Mouse (Mus musculus) brain, embryonic 18.5 days (tissue): ENCODE results near the gene Tnk2.
A peak's percentile ranks its signal among the peaks of the same experiment; 100 is the strongest.
"Not testable (repeated sequence)": the region's sequence is repeated elsewhere in the genome, so short reads cannot be mapped to it uniquely, and the experiment has no call there.

ENCODE experiments used
- DNase-seq: peaks from one replicate; pipeline ENCODE4 v3.0.0-alpha.2; 2012; ENCODE audit warnings: low read depth, low spot score

Gene Tnk2

DNA sequence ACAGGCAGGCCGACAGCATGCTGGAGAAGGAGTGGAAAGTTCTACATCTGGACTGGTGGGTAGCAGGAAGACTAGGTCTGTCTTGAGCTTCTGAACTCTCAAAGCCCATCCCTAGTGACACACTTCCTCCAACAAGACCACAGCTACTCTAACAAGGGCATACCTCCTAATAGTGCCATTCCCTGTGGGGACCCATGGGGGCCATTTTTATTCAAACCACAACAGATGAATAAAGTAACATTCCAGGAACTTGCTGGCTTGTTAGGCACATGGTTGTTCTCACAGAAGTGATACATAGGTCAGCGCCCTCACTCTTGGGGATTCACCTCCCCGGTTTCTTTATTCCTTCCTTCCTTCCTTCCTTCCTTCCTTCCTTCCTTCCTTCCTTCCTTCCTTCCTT, 7.3 kb upstream of the Tnk2 start:
- no peak for DNase-seq

DNA sequence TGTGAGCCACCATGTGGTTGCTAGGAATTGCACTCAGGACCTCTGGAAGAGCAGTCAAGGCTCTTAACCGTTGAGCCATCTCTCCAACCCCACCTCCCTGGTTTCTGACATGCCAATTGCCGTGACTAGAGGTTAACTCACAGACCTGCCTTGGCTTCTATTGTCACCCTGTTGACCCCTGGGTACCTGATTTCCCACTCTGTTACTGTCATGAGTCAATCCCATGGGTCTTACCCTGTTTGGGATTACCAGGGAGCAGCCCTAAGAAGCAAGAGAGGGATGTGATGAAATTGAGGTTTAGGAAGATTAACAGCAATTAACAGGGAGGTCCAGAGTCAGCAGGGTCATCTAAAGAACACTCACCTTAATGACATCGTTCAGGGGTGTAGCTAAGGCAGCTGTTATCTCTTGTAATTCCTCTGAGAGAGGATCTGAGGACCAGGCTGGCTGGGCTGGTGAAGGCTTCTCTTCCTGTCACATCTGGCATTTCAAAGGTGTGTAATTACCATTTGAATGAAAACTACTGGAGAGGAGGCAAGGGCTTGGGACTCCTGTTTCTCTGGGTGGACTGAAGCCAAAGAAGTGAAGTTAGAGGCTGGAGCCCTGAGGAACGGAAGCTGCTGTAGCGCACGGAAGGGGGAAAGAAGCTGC, 6.7 kb upstream of the Tnk2 start:
- no peak for DNase-seq

DNA sequence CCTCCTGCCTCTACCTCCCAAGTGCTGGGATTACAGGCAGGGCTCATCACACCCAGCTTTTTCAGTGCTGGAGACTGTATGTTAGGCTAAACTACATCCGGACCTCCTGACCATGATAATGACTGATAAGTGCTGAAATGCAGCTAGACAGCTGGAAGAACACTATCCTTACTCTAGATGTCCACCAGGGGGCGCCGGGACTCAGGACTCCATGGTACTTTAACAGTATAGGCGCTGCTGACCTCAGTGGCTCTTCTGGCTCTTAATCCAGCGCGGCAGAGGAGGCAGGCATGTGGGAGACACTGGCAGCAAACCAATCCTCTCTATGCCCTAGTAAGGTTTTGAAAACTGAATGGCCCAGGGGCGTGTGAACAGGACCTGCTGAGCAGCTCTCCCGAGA, 5.2 kb upstream of the Tnk2 start:
- no peak for DNase-seq

DNA sequence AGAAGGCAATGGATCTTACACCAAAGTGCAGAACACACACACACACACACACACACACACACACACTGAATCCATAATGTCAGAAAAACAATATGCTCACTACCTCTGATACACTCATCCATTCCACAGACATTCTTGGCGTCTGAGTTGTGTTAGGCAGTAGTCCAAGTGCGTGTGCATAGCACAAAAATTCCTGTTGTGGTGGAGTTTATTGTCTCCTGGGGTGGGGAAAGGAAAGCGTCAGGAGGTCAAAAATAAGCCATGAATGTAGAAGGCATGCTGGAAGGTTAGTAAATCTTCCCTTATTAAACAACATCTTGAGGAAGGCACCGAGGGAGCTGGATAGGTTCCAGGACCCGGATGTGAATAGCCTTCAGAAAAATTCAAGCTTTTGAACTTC, 3.6 kb upstream of the Tnk2 start:
- DNase-seq: no peak

DNA sequence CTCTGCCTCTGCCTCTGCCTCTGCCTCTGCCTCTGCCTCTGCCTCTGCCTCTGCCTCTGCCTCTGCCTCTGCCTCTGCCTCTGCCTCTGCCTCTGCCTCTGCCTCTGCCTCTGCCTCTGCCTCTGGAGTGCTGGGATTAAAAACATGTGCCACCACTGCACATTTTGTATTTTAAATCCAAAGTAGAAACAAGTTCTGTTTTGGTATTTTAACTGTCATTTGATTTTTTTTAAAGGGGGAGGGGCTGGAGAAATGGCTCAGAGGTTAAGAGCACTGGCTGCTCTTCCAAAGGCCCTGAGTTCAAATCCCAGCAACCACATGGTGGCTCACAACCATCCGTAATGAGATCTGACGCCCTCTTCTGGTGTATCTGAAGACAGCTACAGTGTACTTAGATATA, 3.0 kb upstream of the Tnk2 start:
- not testable (repeated sequence) for DNase-seq

DNA sequence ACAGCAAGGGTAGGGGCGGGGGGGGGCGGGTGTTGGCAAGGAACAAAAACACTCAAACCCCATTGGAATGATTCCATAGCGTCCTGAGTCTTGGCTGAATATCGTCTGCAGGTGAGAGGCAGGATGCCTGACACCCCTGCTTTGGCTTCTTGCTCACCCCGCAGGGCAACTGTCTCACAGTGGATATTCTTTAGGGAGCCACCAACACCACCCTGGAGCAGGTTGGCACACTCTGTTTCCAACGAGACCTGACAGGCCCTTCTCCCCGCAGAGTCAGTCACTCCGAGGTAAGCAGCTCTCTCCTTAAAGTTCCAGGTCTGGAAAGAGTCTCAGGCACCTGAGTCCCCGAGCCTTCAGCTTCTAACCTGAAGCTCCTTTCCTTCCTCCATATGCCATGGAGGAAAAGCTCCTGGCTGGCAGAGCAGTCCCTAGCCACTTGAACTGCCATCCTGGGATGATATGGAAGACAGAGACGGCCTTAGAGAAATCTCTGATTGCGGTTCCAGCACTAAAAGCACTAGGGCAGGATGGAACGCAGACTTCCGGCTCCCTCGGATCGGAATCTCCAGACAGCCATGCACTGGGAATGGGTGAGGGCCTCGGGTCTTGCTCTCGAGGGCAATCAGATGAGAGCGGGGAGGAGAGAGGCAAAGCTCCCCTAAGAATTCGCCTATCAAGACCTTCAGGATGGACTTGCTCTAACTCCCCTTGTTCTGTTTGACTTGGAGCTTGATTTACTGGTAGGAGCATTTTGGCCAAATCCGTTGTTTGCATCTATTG, 2.0 kb upstream of the Tnk2 start:
- DNase-seq: no peak

DNA sequence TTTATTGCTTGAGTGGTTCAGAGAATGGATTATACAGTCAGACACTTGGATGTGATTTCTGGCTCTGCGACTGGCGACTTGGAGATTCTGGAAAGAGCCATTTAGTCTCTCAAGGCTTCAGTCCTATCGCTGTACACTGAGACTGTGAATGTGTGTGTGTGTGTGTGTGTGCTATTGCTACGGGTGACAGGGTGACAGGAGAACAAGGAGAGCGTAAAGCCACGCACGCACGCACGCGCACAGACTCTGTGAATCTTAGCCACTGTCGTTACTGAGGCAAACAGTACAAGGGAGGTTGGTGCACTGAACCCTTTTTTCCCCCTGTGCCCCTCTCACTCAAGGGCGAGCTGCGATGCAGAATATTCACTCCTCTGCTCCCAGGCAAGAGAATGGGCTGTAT, 1.4 kb upstream of the Tnk2 start:
- no peak for DNase-seq

DNA sequence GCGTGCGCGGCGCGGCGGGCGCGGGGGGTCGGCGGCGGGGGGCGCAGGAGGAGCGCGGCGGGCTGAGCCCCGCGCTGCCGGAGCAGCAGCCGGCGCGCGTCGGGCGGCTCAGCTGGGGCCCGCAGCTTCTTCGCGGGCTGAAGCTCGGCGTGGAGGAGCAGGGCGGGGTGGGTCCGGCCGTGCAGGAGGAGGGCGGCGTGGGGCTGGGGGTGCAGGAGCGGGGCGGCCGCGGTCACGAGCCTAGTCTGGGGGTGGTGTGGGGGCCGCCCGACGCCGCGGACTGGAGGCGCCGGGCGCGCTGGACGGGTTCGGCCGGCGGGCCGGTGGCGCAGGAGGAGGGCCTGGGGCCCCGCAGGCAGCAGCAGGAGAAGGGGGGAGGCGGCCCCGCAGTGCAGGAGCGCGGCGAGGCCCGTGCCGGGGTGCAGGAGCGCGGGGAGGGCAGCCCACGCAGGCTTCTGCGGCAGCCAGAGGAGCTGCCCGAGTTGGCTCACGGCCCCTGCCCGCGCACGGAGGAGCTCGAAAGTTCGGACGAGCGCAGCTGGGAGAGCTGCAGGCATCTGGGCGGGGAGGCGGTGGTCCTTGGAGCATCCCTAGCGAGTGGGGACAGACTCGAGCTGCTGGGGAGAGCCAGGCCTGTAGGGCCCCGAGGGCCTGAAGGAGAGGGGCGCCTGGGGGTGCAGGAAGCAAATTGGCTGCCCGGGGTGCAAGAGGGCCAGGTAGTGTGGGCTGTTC, 561 bp downstream of the Tnk2 start:
- no peak for DNase-seq

DNA sequence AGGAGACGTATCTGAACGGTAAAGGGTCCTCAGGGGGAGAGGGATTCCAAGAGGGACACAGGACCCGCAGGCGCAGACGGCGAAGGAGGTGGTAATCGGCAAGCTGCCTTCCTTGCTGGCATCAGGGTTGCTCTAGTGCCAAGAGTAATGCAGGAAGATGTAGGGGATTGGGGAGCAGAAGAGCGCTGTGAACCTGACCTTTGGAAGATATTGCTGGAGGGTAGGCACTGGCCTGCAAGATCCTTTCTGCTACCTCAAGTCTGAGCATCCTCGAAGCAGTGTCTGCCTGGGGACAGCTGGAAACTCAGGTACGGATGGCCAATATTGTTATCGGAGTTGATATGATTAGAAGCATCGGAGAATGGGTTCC, 1.1 kb downstream of the Tnk2 start:
- DNase-seq: no peak

DNA sequence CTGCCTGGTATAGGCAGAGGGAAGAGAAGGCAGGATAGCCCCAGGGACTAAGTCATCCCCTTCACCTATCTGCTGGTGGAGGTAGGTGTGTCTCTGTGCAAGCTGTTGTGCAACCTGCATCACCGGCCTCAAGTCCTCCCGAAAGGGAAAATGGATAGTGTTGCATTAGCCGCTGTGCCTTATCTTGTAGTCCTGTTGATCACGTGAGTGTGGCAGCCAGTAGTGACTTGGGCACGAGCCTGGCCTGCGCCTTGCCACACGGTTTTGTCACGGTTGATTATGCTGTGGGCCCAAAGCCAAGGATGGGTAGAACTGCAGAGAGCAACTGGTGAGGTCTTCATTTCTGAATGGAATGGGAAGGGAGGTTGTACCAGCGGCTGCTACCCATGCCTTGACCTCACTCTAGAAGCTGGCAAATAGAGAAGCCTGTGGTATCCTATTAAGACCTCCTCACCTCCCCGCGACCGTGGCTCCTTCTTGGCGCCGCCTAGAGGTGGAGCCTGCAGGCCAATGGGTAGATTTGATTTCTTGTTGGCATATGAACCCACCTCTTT, 1.8 kb downstream of the Tnk2 start:
- DNase-seq: no peak

DNA sequence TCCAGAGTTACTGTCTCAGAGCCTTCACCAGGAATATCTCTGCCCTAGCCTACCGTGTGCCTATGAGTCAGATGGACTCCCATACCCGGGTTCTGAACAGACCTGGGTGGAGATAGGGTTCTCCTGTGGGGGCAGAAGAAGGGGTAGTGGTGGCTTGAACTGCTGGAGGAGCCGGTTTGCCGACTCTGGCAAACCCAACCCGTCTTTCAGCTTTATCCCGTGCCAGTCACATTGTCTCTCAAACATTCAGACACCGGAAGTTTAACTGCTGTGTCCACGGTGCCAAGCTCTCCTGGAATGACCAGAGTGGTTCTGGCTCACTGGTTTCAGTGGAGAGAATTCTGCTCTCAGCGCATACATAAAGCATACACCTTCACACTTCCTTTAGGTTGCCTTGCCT, 2.3 kb downstream of the Tnk2 start:
- no peak for DNase-seq

DNA sequence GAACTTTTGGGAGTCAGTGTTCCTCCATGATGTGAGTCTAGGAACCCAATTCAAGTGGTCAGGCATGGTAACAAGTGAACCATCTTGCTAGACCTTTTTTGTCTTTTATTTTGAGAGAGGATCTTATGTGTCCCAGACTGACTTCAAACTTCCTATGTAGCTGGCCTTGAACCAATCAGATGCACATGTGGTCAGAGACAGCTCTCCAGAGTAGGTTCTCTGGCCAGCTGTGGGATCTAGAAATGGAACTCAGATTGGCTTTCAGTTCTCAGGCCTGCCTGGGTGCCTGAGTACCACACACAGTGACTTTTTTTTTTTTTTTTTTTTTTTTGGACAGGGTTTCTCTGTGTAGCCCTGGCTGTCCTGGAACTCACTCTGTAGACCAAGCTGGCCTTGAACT, 4.0 kb downstream of the Tnk2 start:
- DNase-seq: no peak

DNA sequence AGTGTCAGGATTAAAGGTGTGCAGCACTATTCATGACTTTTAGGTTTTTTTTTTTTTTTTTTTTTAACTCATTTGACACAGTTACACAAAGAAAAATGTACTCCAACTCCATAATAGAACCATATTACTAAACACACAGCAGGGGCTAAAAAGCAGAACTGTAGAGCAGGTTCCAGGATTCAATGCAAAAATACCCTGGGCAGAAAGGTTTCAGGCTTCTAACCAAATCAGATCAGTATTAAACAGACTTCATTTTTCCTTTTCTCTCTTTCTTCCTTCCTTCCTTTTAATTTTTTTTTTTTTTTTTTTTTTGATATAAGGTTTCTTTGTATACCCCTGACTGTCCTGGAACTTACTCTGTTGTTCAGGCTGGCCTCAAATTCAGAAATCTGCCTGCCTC, 6.8 kb downstream of the Tnk2 start:
- DNase-seq: no peak

DNA sequence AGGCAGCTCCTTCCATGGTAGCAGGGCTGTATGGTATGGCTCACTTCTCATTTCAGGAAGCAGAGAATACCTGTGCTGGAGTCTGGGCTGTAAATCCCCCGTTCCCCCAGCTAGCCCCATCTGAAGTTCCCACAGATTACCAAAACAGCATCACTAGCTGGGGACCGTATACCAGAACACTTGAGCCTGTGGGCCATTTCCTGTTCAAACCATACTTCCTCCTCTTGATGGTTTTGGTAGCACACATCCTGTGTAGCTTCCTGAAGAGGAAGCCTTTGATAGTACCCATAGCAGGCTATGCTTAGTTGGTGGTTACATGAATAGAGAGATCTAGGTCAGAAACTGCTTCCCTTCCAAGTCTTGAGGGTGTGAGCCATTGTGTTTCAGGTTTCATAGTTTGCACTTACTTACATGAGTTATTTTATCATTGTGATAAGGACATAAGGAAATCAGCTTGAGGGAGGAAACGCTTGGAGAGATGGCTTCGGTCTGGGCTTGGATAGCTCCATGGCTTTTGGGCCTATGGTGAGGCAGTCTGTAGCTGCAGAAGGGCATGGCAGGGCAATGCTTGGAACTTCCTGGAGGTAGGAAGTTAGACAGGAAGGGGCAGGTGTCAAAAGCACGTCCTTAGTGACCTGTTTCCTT, 7.4 kb downstream of the Tnk2 start:
- DNase-seq: no peak

DNA sequence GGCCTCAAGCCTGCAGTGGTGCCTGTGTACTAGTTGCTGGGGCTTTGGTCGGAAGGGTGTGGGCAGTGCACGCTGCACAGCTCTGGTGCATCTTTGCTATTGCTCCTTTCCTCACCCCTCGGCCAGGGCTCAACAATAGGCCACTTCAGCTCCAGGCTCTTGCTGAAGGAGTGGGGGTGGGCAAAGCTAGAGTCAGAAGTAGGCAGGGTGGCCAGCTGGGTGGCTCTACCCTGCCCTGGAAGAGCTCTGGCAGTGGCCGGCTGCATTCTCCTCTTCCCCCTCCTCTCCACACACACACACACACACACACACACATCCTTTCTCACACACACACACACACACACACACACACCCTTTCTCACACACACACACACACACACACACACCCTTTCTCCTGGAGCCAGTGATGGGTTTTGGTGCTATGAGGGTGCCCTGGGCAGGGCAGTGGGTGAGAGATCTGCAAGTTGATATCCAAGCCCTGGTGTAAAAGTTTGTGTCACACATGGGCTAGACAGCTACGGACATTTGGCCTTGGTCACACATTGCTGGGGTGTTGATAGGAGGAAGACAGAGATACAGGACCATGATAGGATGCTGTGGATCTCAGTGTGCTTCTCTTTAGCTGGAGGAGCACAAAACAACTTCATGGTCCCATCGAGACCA, 10.5 kb downstream of the Tnk2 start:
- no peak for DNase-seq

DNA sequence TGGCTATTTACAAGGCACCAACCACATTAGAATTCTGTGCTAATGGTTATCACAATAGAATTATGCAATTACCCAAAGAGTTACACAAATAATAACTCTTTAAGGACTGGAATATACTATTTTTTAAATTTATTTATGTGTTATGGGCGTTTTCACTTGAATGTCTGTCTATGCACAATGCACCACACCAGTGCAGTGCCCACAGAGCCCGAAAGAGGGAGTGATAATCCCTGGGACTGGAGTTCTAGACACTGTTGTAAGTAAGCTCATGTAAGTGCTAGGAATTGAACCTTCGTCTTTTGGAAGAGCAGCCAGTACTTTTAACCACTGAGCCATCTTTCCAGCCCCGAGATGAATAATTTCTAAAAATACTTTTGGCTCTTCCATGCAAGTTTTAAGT, 11.9 kb downstream of the Tnk2 start:
- DNase-seq: no peak

DNA sequence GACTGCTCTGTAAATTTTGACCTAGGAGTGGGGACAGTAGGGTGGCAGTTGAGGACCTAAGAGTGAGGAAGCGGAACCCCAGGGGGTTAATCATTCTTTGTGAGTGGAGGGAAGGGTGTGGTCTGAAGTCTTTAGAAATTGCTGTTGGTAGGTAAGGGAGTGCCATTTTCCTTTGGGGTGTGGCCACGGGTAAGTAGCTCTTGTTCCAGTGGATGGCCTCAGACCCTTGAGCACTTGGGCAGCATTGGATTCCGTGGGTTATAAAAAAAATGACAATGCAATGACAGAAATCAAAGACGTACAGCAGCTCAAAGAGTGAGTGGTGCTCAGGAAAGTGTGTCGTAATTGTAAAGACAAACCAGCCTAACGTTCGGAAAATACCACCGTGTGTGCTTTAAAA, 12.6 kb downstream of the Tnk2 start:
- DNase-seq: no peak

DNA sequence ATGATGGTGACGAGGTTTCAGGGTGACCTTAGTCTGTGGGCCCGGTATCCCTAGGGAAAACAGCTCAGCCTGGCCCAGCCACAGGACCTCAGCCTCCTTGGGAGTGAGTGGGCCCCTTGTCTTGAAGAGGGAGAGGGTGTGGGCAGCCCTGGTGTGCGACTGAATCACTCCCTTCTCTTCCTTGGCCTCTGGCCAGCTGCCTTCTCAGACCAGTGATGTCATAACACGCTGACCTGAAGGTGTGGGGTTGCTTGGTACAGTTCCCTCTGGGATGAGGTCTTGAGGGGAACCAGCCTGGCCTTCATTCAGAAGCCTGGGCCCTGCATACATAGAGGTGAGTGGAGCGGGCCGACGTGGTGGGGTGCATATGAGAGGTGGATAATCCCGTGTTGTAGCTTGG, 13.1 kb downstream of the Tnk2 start:
- DNase-seq: no peak

DNA sequence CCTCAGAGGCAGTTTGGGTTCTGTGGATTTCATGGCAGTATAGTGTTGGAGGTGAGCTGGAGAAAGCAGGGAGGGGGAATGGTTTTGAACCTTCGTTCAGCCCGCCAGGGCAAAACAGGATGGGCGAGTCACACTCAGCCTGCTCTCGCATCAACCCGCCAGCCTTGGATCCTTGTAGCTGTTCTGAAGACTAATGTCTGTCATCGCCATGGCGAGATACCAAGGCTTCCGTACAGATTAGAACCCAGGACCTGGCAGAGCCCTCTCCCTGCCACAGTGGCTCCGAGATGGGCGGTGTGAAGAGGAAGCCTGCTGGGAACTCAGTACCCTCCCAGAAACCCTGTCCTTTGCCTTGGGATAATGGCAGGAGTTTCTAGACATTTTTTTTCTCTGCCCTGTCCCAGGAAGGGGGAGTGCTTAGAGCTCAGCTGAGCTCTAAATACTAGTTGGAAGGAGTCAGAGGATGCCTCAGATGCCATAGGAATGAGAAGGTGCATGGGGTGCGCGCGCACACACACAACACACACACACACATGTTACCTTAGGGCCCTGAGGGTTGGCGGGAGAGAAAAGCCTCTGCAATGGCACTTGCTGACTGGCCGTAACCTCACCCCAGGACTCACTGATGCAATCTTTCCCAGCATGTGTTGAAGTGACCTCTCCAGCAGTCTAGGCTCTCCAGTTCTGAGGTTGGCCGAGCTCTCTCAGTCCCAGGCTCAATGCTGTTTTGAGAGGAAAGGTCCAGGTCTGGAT, 14.0 kb downstream of the Tnk2 start:
- no peak for DNase-seq

DNA sequence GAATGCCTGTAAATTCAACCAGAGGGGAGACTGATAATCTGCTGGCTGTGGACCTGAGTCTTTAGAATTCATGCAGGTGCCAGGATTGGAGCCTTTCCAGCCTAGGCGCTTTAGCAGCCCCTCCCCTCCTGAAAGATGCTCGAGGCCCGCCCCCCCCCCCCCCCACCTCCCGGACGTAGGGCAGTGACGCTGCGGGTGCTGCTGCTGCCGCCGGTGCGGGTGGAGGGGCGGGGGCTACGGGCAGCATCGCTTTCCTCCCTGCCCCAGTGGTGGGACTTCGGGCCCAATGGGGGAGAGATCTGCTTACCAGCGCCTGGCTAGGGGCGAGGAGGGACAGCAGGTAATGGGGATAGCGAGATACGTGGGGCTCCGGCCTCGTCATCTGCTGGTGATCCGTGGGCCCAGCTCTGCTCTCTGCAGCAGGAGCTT, 15.1 kb downstream of the Tnk2 start:
- DNase-seq: no peak

DNA sequence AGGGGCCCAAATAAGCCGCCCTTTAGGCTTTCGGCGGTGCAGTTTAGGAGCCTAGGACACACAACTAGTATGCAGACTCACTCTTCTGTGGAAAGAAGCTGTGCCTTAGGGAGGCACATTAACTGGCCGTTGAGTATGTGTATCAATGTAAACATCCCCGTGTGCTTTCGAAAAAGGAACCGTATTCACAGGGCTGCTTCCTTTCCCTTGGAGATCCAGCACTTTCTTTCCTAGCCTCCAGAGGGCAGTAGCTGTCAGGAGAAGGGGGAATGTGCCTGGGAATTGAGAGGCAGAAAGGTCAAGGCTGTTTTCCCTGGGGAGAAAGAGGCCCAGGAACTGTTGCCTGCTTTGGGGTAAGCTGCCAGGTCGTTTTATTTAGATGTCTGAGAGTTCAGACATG, 15.7 kb downstream of the Tnk2 start:
- peak; percentile 52 for DNase-seq
